Mouse (Mus musculus): Measurements from ENCODE around the gene Ubxn6. TPM values are rescaled to one million over a fixed set of nuclear protein-coding genes. Genes with fewer than 3 reads are reported as not detected.
A peak's percentile ranks its signal among the peaks of the same experiment; 100 is the strongest.
"Not testable (repeated sequence)": the region's sequence is repeated elsewhere in the genome, so short reads cannot be mapped to it uniquely, and the experiment has no call there.

Gene Ubxn6
- polyA plus RNA-seq, 1 experiment from 2014 or later = 35.5 TPM

DNA sequence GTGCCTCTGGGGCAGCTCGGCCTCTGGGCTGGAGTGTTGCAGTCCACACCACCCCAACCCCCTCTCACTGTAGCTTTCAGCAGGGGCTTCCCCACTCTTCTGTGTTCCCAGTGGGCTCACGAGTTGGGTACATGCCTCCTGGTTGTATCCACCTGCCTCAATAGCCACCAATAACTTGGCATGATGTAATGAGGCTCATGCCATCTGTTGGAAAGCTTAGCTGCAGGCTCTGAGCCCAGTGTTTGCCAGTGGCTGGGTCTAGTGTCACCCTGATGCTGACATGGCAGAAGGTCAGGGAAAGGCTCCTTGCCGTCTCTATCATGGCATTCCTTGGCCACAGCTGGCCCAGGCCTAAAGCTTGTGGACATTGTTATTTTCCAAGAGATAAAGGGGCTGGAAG lies 26.0 kb upstream of the Ubxn6 start:
- no peaks in the 10 kb centered on the region for H3K9me3 ChIP-seq (replicated peaks)
- H3K36me3 ChIP-seq = peaks cover 81% of the 10 kb centered on the region
- H3K4me1 ChIP-seq (replicated peaks) = no peaks in the 10 kb centered on the region
- no peak for ATAC-seq (ENCODE audit: insufficient number of reproducible peaks, low FRiP score)
- H3K27me3 ChIP-seq (replicated peaks) = no peaks in the 10 kb centered on the region
- H3K9ac ChIP-seq = no peak overlapping the region
- no peak overlapping the region for H3K4me3 ChIP-seq
- H3K27ac ChIP-seq (ENCODE audit: poor library complexity, severe bottlenecking) = no peak overlapping the region
- no peak overlapping the region for H3K4me2 ChIP-seq
- WGBS = 91% methylated on average over 3 of the region's 3 CpGs

DNA sequence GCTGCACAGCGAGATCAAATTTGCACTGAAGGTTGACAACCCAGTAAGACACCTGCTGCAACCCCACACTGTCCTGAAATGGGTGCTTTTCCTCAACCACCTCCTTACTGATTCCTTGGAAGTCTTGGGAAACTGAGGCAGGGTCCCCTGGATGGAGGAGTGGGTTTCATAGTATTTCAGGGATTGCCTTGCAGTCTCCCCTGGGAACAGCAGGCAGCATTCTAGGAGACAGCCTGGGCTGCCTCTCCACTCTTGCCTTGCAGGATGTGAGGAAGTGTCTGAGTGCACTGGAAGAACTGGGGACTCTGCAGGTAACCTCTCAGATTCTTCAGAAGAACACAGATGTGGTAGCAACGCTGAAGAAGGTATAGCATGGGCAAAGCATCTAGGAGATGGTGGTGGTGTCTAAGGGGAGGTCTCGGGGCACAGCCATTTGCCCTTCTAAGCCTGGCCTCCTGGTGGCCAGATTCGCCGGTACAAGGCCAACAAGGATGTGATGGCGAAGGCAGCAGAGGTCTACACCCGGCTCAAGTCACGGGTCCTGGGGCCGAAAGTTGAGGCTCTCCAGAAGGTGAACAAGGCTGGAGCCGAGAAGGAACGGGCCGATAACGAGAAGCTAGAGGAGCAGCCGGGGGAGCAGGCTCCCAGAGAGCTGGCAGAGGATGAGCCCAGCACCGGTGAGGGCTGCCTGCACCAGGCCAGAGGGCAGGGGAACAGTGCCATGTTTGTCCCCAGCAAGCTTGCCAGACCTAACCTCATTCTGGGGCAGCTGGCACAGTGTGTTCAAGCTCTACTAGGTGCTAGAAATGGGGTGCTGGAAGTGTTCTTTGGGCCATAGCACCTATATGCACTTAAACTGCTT lies 24.1 kb upstream of the Ubxn6 start:
- H3K27ac ChIP-seq (ENCODE audit: poor library complexity, severe bottlenecking) = no peak overlapping the region
- WGBS = 88% methylated on average over 15 of the region's 15 CpGs
- H3K4me3 ChIP-seq = no peak overlapping the region
- no peaks in the 10 kb centered on the region for H3K27me3 ChIP-seq (replicated peaks)
- no peak for ATAC-seq (ENCODE audit: insufficient number of reproducible peaks, low FRiP score)
- H3K9me3 ChIP-seq (replicated peaks) = no peaks in the 10 kb centered on the region
- H3K4me2 ChIP-seq = no peak overlapping the region
- no peaks in the 10 kb centered on the region for H3K4me1 ChIP-seq (replicated peaks)
- H3K36me3 ChIP-seq = peaks cover 90% of the 10 kb centered on the region
- H3K9ac ChIP-seq = no peak overlapping the region

DNA sequence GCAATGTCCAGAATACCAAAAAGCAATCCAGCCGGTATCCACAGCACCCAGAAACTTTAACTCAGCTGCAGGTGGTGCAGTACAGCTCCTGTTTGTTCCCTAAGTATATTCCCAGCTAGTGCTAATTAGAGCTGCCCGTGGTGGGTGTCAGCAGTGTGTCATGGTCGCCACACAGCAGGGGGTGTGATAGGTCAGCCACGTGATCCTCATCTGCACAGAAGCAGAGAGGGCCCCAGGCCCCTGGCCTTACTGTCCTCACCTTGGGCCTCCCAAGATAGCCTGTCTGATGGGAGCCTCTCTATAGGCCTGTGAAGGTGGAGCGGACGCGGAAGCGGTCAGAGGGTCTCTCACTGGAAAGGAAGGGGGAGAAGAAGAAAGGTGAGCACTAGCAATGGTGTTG lies 23.4 kb upstream of the Ubxn6 start:
- no peak for ATAC-seq (ENCODE audit: insufficient number of reproducible peaks, low FRiP score)
- no peak overlapping the region for H3K4me2 ChIP-seq
- H3K4me1 ChIP-seq (replicated peaks) = no peaks in the 10 kb centered on the region
- peaks cover 88% of the 10 kb centered on the region for H3K36me3 ChIP-seq
- H3K27ac ChIP-seq (ENCODE audit: poor library complexity, severe bottlenecking) = no peak overlapping the region
- H3K27me3 ChIP-seq (replicated peaks) = no peaks in the 10 kb centered on the region
- WGBS = 88% methylated on average over 8 of the region's 8 CpGs
- no peaks in the 10 kb centered on the region for H3K9me3 ChIP-seq (replicated peaks)
- no peak overlapping the region for H3K4me3 ChIP-seq
- H3K9ac ChIP-seq = no peak overlapping the region

DNA sequence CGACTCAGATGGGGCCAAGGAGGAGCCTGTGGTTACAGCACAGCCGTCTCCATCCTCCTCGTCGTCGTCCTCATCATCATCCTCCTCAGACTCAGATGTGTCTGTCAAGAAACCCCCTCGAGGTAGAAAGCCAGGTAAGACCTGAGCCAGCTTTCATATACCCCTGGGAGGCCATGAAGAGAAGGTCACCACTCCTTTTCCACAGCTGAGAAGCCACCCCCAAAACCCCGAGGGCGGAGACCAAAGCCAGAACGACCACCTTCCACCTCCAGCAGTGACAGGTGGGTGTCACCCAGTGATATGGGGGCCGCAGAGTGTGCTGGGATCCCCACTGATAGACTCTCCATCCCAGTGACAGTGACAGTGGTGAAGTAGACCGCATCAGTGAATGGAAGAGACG lies 22.1 kb upstream of the Ubxn6 start:
- Histone ChIP-seq H3K27me3 (replicated peaks) (no peaks in the 10 kb centered on the region), H3K9ac (no peak overlapping the region), H3K4me2 (no peak overlapping the region), H3K4me1 (replicated peaks) (no peaks in the 10 kb centered on the region), H3K27ac (ENCODE audit: poor library complexity, severe bottlenecking) (no peak overlapping the region), H3K36me3 (peaks cover 83% of the 10 kb centered on the region), H3K4me3 (no peak overlapping the region), H3K9me3 (replicated peaks) (no peaks in the 10 kb centered on the region)
- no peak for ATAC-seq (ENCODE audit: insufficient number of reproducible peaks, low FRiP score)
- 92% methylated on average over 12 of the region's 12 CpGs for WGBS

DNA sequence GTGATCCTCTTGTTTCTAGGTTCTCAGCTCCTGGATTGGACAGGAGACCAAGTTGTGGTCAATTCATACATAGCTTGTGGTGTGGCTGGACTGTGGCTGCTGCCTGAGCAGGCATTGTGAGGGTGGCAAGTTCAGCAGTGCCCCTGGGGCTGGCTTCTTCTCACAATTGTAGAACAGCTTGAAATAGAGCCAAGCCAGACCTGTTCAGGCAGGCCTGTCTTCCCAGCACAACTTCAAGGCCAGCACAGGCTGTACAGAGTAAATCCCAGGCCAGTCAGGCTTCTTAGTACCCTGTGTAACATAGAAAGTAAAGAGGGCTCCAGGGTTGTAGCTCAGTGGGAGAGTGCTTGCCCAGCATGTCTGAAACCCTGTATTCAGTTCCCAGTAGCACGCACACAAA lies 18.0 kb upstream of the Ubxn6 start:
- Histone ChIP-seq H3K36me3 (peaks cover 71% of the 10 kb centered on the region), H3K9ac (no peak overlapping the region), H3K27ac (ENCODE audit: poor library complexity, severe bottlenecking) (no peak overlapping the region), H3K4me2 (no peak overlapping the region), H3K9me3 (replicated peaks) (no peaks in the 10 kb centered on the region), H3K27me3 (replicated peaks) (no peaks in the 10 kb centered on the region), H3K4me1 (replicated peaks) (no peaks in the 10 kb centered on the region), H3K4me3 (no peak overlapping the region)
- no peak for ATAC-seq (ENCODE audit: insufficient number of reproducible peaks, low FRiP score)
- 90% methylated on average over 1 of the region's 1 CpGs for WGBS

DNA sequence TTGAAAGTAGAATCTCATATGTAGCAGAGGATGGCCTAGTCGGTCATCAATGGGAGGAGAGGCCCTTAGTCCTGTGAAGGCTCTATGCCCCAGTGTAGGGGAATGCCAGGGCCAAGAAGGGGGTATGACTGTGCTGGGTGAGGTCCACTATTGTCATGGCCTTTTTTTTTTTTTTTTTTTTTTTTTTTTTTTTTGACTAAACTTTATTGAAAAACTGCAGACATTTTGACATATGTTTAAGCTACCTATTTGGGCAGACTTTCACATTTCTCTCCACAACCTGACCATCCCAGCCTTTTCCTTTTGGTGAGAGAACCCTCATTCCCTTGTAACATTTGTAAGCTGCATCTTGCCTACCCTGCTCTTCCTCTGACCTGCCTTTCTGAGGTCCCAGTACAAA lies 17.5 kb upstream of the Ubxn6 start:
- no peak for ATAC-seq (ENCODE audit: insufficient number of reproducible peaks, low FRiP score)
- Histone ChIP-seq H3K27me3 (replicated peaks) (no peaks in the 10 kb centered on the region), H3K36me3 (peaks cover 69% of the 10 kb centered on the region), H3K9ac (no peak overlapping the region), H3K4me2 (no peak overlapping the region), H3K4me1 (replicated peaks) (no peaks in the 10 kb centered on the region), H3K9me3 (replicated peaks) (no peaks in the 10 kb centered on the region), H3K27ac (ENCODE audit: poor library complexity, severe bottlenecking) (no peak overlapping the region), H3K4me3 (no peak overlapping the region)
- 80% methylated on average over 1 of the region's 1 CpGs for WGBS

DNA sequence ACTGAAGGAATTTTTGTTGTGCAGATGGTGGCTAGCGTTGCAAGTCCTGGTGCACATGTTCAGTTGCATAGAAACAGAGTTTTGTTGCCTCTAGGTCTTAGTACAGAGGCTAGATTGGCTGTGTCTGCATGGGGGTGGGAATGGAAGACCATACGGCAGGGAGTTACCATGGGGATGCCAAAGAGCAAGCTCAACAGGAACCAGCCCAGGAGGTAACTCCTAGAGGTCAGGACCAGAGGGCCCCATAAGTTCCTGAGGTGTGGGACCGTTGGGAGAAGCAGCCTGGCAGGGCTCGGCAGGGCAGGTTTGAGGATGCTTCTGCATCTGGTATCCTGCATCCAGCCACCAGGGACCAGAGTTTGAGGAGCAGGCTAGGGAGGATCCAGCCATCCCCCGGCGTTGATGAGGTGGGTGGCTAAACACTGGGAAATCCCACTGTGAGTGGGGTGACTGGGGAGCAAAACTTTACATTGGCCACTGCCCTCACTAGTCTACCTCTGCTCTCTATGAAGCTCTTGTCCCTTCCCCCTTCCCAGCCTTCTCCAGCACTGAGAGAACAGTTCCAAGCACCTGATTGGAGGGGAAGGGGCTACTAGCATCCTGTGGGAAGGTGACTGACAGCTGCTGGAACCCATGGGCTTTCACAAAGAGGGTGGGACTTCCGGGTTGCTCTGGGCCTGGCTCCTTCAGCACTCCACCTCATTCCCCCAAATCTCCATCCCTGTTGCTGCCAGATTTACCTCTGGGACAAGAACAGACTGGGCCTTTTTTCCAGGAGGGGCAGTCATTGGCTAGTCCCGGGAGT lies 6.2 kb upstream of the Ubxn6 start:
- H3K36me3 ChIP-seq = peaks cover 29% of the 10 kb centered on the region
- H3K9me3 ChIP-seq (replicated peaks) = no peaks in the 10 kb centered on the region
- peak overlapping the region; percentile 92 for H3K4me3 ChIP-seq
- no peaks in the 10 kb centered on the region for H3K27me3 ChIP-seq (replicated peaks)
- H3K4me2 ChIP-seq = peak overlapping the region; percentile 93
- ATAC-seq (ENCODE audit: insufficient number of reproducible peaks, low FRiP score) = no peak
- peak overlapping the region; percentile 17; the same call in 1 of the 2 replicates for H3K27ac ChIP-seq (ENCODE audit: poor library complexity, severe bottlenecking)
- WGBS = 16% methylated on average over 8 of the region's 8 CpGs
- peak overlapping the region; percentile 92 for H3K9ac ChIP-seq
- peaks cover 19% of the 10 kb centered on the region for H3K4me1 ChIP-seq (replicated peaks)

DNA sequence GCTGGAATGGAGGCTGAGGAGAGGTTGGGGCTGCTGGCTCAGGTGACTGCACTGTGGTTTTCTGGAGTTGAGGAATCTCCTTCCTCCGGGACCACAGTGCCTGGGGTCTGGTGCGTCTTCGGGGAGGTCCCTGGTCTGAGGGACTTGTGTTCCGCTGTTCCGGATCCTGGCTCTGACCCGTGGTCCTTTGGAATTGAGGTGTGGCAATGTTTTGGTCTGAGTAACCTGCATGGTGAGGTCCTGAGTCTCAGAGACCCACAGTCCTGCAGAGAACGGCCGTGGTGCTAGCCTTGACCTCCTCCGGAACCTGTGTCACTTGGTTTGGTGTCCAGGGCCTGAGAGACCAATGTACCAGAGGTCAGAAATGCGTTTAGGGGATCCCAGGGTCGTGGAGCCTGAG lies 5.1 kb upstream of the Ubxn6 start:
- no peak for ATAC-seq (ENCODE audit: insufficient number of reproducible peaks, low FRiP score)
- Histone ChIP-seq H3K36me3 (peaks cover 23% of the 10 kb centered on the region), H3K27ac (ENCODE audit: poor library complexity, severe bottlenecking) (peak overlapping the region; percentile 59; the same call in 1 of the 2 replicates), H3K4me2 (peak overlapping the region; percentile 93), H3K9ac (peak overlapping the region; percentile 92), H3K27me3 (replicated peaks) (no peaks in the 10 kb centered on the region), H3K4me1 (replicated peaks) (peaks cover 27% of the 10 kb centered on the region), H3K4me3 (peak overlapping the region; percentile 92), H3K9me3 (replicated peaks) (no peaks in the 10 kb centered on the region)
- under 1% methylated on average over 11 of the region's 11 CpGs for WGBS

DNA sequence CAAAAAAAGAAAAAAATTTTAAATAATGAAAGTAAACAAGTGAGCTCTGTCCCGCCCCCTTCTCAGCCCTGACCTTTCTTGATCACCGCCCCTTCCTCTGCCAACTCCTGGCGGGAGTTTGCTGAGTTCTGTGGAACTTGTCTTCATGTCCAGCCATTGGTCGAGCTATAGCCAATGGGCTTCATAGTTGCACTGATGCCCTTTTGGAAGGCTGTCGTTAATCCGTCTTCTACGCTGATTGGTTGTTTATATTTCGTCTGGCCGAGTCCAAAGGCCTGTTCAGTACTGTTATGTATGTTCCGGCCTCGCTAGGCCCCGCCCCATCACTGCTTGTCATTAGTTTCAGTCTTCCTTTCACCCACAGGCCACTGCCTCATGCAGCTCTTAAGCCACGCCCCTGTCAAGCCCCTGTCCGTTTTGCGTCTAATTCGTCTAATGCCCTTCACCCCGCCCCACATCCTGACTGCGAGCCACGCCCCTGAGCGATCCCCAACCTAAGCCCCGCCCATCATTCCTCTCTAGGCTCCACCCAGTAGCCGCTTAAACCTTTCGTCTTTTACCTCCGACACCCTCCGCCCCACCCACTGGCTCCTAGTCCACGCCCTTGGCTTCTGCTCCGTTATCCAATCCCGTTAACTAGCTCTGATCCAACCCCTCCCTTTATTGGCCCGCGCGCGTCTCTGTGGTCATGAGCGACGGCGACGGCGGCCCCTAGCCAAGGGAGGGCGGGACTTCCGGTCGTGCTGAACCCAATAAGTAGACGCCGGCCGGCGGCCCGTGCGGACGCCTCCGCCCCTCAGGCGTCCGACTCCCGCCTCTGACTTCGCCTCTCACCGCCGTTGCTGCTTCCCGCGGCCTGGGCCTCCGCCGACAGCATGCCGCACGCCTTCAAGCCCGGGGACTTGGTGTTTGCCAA lies 4.3 kb upstream of the Ubxn6 start, which contains the start of gene Hdgfl2:
Hdgfl2 (plus strand) TSS at position 755 of the 916 bp plus-strand sequence.
- peak; percentile 93 for ATAC-seq (ENCODE audit: insufficient number of reproducible peaks, low FRiP score)
- H3K9ac ChIP-seq = peak within 1 kb of the TSS; percentile 92

DNA sequence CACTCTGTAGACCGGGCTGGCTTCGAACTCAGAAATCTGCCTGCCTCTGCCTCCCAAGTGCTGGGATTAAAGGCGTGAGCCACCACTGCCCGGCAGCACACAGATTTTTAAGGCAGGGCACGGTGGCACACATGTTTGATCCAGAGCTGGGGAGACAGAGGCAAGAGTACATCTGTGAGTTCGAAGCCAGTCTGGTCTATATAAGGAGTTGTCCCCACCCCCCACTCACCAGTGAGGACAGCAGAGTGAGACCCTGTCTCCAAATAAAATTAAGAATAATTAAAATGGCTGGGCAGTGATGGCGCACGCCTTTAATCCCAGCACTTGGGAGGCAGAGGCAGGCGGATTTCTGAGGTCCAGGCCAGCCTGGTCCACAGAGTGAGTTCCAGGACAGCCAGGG lies 3.5 kb upstream of the Ubxn6 start:
- peaks cover 36% of the 10 kb centered on the region for H3K4me1 ChIP-seq (replicated peaks)
- not testable (repeated sequence) for H3K9ac ChIP-seq; H3K27me3 ChIP-seq (replicated peaks); ATAC-seq (ENCODE audit: insufficient number of reproducible peaks, low FRiP score); H3K9me3 ChIP-seq (replicated peaks)
- H3K27ac ChIP-seq (ENCODE audit: poor library complexity, severe bottlenecking) = peak overlapping the region; percentile 58
- H3K4me2 ChIP-seq = peak overlapping the region; percentile 60
- 66% methylated on average over 9 of the region's 9 CpGs for WGBS
- H3K4me3 ChIP-seq = peak overlapping the region; percentile 92
- peaks cover 14% of the 10 kb centered on the region for H3K36me3 ChIP-seq

More for the DNA sequence above, 4.3 kb upstream of the Ubxn6 start, which contains the start of gene Hdgfl2:
- Histone ChIP-seq H3K4me3 (peak within 1 kb of the TSS; percentile 92), H3K9me3 (replicated peaks) (no peaks in the 10 kb centered on the region), H3K27me3 (replicated peaks) (no peaks in the 10 kb centered on the region), H3K4me1 (replicated peaks) (peaks cover 30% of the 10 kb centered on the region), H3K4me2 (peak within 1 kb of the TSS; percentile 93), H3K36me3 (peaks cover 20% of the 10 kb centered on the region), H3K27ac (ENCODE audit: poor library complexity, severe bottlenecking) (peak within 1 kb of the TSS; percentile 59)
- under 1% methylated on average over 61 of the region's 61 CpGs for WGBS

Measured in heart, embryonic 12.5 days (tissue).